Mouse (Mus musculus): ENCODE data around the gene Pgpep1l. TPM values are rescaled to one million over a fixed set of nuclear protein-coding genes. Genes with fewer than 3 reads are reported as not detected.

The Pgpep1l gene
- polyA plus RNA-seq, 1 experiment from 2014 or later = not detected

GRCm38 (mm10) chr7:68213842-68214241 is 50.2 kb downstream of the Pgpep1l start:
- Histone ChIP-seq H3K9ac (ENCODE audit: low read length) (no peak overlapping the region), H3K4me1 (ENCODE audit: control insufficient read depth, insufficient read depth, low read length) (no peaks in the 10 kb centered on the region), H3K27ac (replicated peaks; ENCODE audit: low read depth, low read length) (no peak overlapping the region), H3K27me3 (ENCODE audit: control insufficient read depth, insufficient read depth, low read length) (no peaks in the 10 kb centered on the region), H3K4me2 (ENCODE audit: low read depth, severe bottlenecking) (no peak overlapping the region), H3K4me3 (ENCODE audit: low read depth, low read length) (no peak overlapping the region), H3K36me3 (ENCODE audit: control insufficient read depth, insufficient read depth, low read length) (peaks cover 22% of the 10 kb centered on the region), H3K9me3 (ENCODE audit: control insufficient read depth, low read length) (no peaks in the 10 kb centered on the region)
- 84% methylated on average over 5 of the region's 5 CpGs for WGBS
- no peak for DNase-seq (ENCODE audit: low spot score)
- ATAC-seq (ENCODE audit: insufficient number of reproducible peaks, low FRiP score, low TSS enrichment, low read depth) = no peak

GRCm38 (mm10) chr7:68211883-68212282 is 52.1 kb downstream of the Pgpep1l start:
- WGBS = 93% methylated on average over 7 of the region's 7 CpGs
- no peak overlapping the region for H3K27ac ChIP-seq (replicated peaks; ENCODE audit: low read depth, low read length)
- no peak for DNase-seq (ENCODE audit: low spot score)

GRCm38 (mm10) chr7:68210417-68210816 is 53.6 kb downstream of the Pgpep1l start:
- Histone ChIP-seq H3K27me3 (ENCODE audit: control insufficient read depth, insufficient read depth, low read length) (no peaks in the 10 kb centered on the region), H3K36me3 (ENCODE audit: control insufficient read depth, insufficient read depth, low read length) (peaks cover 20% of the 10 kb centered on the region), H3K4me3 (ENCODE audit: low read depth, low read length) (no peak overlapping the region), H3K9ac (ENCODE audit: low read length) (no peak overlapping the region), H3K9me3 (ENCODE audit: control insufficient read depth, low read length) (no peaks in the 10 kb centered on the region), H3K27ac (replicated peaks; ENCODE audit: low read depth, low read length) (no peak overlapping the region), H3K4me2 (ENCODE audit: low read depth, severe bottlenecking) (no peak overlapping the region), H3K4me1 (ENCODE audit: control insufficient read depth, insufficient read depth, low read length) (no peaks in the 10 kb centered on the region)
- DNase-seq (ENCODE audit: low spot score) (no peak), ATAC-seq (ENCODE audit: insufficient number of reproducible peaks, low FRiP score, low TSS enrichment, low read depth) (no peak)
- 85% methylated on average over 4 of the region's 4 CpGs for WGBS

More at GRCm38 (mm10) chr7:68211883-68212282, 52.1 kb downstream of the Pgpep1l start:
- peaks cover 20% of the 10 kb centered on the region for H3K36me3 ChIP-seq (ENCODE audit: control insufficient read depth, insufficient read depth, low read length)
- H3K27me3 ChIP-seq (ENCODE audit: control insufficient read depth, insufficient read depth, low read length) = no peaks in the 10 kb centered on the region
- H3K9ac ChIP-seq (ENCODE audit: low read length) = no peak overlapping the region
- no peak for ATAC-seq (ENCODE audit: insufficient number of reproducible peaks, low FRiP score, low TSS enrichment, low read depth)
- no peak overlapping the region for H3K4me2 ChIP-seq (ENCODE audit: low read depth, severe bottlenecking)
- H3K9me3 ChIP-seq (ENCODE audit: control insufficient read depth, low read length) = no peaks in the 10 kb centered on the region
- H3K4me1 ChIP-seq (ENCODE audit: control insufficient read depth, insufficient read depth, low read length) = no peaks in the 10 kb centered on the region
- H3K4me3 ChIP-seq (ENCODE audit: low read depth, low read length) = no peak overlapping the region

- no peak overlapping the region for H3K4me3 ChIP-seq (ENCODE audit: low read depth, low read length)
- DNase-seq (ENCODE audit: low spot score) (no peak), ATAC-seq (ENCODE audit: insufficient number of reproducible peaks, low FRiP score, low TSS enrichment, low read depth) (no peak)
- H3K27ac ChIP-seq (replicated peaks; ENCODE audit: low read depth, low read length) = no peak overlapping the region
- H3K4me2 ChIP-seq (ENCODE audit: low read depth, severe bottlenecking) = no peak overlapping the region
- no peak overlapping the region for H3K9ac ChIP-seq (ENCODE audit: low read length)
- no peaks in the 10 kb centered on the region for H3K9me3 ChIP-seq (ENCODE audit: control insufficient read depth, low read length)
- H3K27me3 ChIP-seq (ENCODE audit: control insufficient read depth, insufficient read depth, low read length) = no peaks in the 10 kb centered on the region
- H3K4me1 ChIP-seq (ENCODE audit: control insufficient read depth, insufficient read depth, low read length) = no peaks in the 10 kb centered on the region
- peaks cover 24% of the 10 kb centered on the region for H3K36me3 ChIP-seq (ENCODE audit: control insufficient read depth, insufficient read depth, low read length)
- 97% methylated on average over 6 of the region's 6 CpGs for WGBS
Measured at GRCm38 (mm10) chr7:68209039-68209438, 55.0 kb downstream of the Pgpep1l start.

GRCm38 (mm10) chr7:68205776-68206427 is 58.1 kb downstream of the Pgpep1l start:
- H3K36me3 ChIP-seq (ENCODE audit: control insufficient read depth, insufficient read depth, low read length) = peaks cover 27% of the 10 kb centered on the region
- no peak overlapping the region for H3K4me2 ChIP-seq (ENCODE audit: low read depth, severe bottlenecking)
- H3K27ac ChIP-seq (replicated peaks; ENCODE audit: low read depth, low read length) = no peak overlapping the region
- 90% methylated on average over 8 of the region's 8 CpGs for WGBS
- H3K9ac ChIP-seq (ENCODE audit: low read length) = no peak overlapping the region
- DNase-seq (ENCODE audit: low spot score) (no peak), ATAC-seq (ENCODE audit: insufficient number of reproducible peaks, low FRiP score, low TSS enrichment, low read depth) (no peak)
- no peaks in the 10 kb centered on the region for H3K4me1 ChIP-seq (ENCODE audit: control insufficient read depth, insufficient read depth, low read length)
- no peaks in the 10 kb centered on the region for H3K9me3 ChIP-seq (ENCODE audit: control insufficient read depth, low read length)
- no peak overlapping the region for H3K4me3 ChIP-seq (ENCODE audit: low read depth, low read length)
- no peaks in the 10 kb centered on the region for H3K27me3 ChIP-seq (ENCODE audit: control insufficient read depth, insufficient read depth, low read length)

- DNase-seq (ENCODE audit: low spot score) (no peak), ATAC-seq (ENCODE audit: insufficient number of reproducible peaks, low FRiP score, low TSS enrichment, low read depth) (no peak)
- H3K9me3 ChIP-seq (ENCODE audit: control insufficient read depth, low read length) = no peaks in the 10 kb centered on the region
- H3K4me3 ChIP-seq (ENCODE audit: low read depth, low read length) = no peak overlapping the region
- H3K4me1 ChIP-seq (ENCODE audit: control insufficient read depth, insufficient read depth, low read length) = no peaks in the 10 kb centered on the region
- H3K27me3 ChIP-seq (ENCODE audit: control insufficient read depth, insufficient read depth, low read length) = no peaks in the 10 kb centered on the region
- no peak overlapping the region for H3K4me2 ChIP-seq (ENCODE audit: low read depth, severe bottlenecking)
- H3K9ac ChIP-seq (ENCODE audit: low read length) = no peak overlapping the region
- WGBS = 94% methylated on average over 7 of the region's 7 CpGs
- H3K36me3 ChIP-seq (ENCODE audit: control insufficient read depth, insufficient read depth, low read length) = peaks cover 13% of the 10 kb centered on the region
- no peak overlapping the region for H3K27ac ChIP-seq (replicated peaks; ENCODE audit: low read depth, low read length)
Measured at GRCm38 (mm10) chr7:68199609-68200008, 64.4 kb downstream of the Pgpep1l start.

- ATAC-seq (ENCODE audit: insufficient number of reproducible peaks, low FRiP score, low TSS enrichment, low read depth) (no peak), DNase-seq (ENCODE audit: low spot score) (no peak)
- Histone ChIP-seq H3K9me3 (ENCODE audit: control insufficient read depth, low read length) (no peaks in the 10 kb centered on the region), H3K27me3 (ENCODE audit: control insufficient read depth, insufficient read depth, low read length) (no peaks in the 10 kb centered on the region), H3K4me1 (ENCODE audit: control insufficient read depth, insufficient read depth, low read length) (no peaks in the 10 kb centered on the region), H3K36me3 (ENCODE audit: control insufficient read depth, insufficient read depth, low read length) (peaks cover 25% of the 10 kb centered on the region), H3K27ac (replicated peaks; ENCODE audit: low read depth, low read length) (no peak overlapping the region), H3K9ac (ENCODE audit: low read length) (no peak overlapping the region), H3K4me2 (ENCODE audit: low read depth, severe bottlenecking) (no peak overlapping the region), H3K4me3 (ENCODE audit: low read depth, low read length) (no peak overlapping the region)
- WGBS = 81% methylated on average over 15 of the region's 15 CpGs
Measured at GRCm38 (mm10) chr7:68193958-68194695, 69.9 kb downstream of the Pgpep1l start.

- Histone ChIP-seq H3K9me3 (ENCODE audit: control insufficient read depth, low read length) (no peaks in the 10 kb centered on the region), H3K4me2 (ENCODE audit: low read depth, severe bottlenecking) (no peak overlapping the region), H3K36me3 (ENCODE audit: control insufficient read depth, insufficient read depth, low read length) (peaks cover 32% of the 10 kb centered on the region), H3K9ac (ENCODE audit: low read length) (no peak overlapping the region), H3K27ac (replicated peaks; ENCODE audit: low read depth, low read length) (no peak overlapping the region), H3K4me3 (ENCODE audit: low read depth, low read length) (no peak overlapping the region), H3K4me1 (ENCODE audit: control insufficient read depth, insufficient read depth, low read length) (no peaks in the 10 kb centered on the region), H3K27me3 (ENCODE audit: control insufficient read depth, insufficient read depth, low read length) (no peaks in the 10 kb centered on the region)
- no peak for ATAC-seq (ENCODE audit: insufficient number of reproducible peaks, low FRiP score, low TSS enrichment, low read depth)
- 91% methylated on average over 13 of the region's 13 CpGs for WGBS
- DNase-seq (ENCODE audit: low spot score) = no peak
Measured at GRCm38 (mm10) chr7:68189691-68190456, 74.2 kb downstream of the Pgpep1l start.
